Mouse (Mus musculus) G1E (cell line): ENCODE measurements around the gene Ripor2.
"Not testable (repeated sequence)": the region's sequence is repeated elsewhere in the genome, so short reads cannot be mapped to it uniquely, and the experiment has no call there.

Experiments used
- CTCF ChIP-seq: IDR thresholded peaks from 2 replicates; pipeline ENCODE4 v1.5.1; 2012; ENCODE audit warnings: low read depth, low read length, inconsistent platforms, mixed read lengths
- POLR2AphosphoS5 ChIP-seq: IDR thresholded peaks from 2 replicates; pipeline ENCODE4 v1.6.1; 2012; ENCODE audit warnings: low read depth, low read length, inconsistent platforms; ENCODE audit not compliant: insufficient replicate concordance
- TAL1 ChIP-seq: conservative IDR thresholded peaks from 2 replicates; pipeline ENCODE4 v1.6.1; 2012; ENCODE audit warnings: low read depth, low read length, inconsistent platforms, mixed read lengths

DNA sequence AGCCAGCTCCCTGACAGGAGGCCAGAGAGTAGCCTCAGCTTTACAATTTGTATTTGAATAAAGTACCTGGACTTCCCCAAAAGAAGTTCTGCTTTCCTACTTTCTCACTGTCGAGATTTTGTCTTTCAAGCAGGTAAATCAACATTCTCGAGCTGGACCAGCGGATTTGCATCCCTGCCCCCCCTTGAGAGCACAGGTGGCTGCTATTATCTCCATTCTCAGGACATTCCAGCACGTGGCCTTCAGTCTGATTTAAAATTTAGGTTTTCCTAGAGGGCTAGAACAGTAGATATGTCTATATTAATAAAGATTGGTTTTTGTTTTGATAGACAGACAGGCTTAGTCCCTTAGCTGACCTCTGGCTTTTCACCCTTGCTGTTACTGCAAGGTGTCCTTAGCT, 185.8 kb downstream of the Ripor2 start:
- TF ChIP-seq CTCF, TAL1, POLR2AphosphoS5: not testable (repeated sequence)
